Mouse (Mus musculus) mouse embryonic stem cell (cell line): ENCODE measurements around the gene Uvrag.

ENCODE experiments used
- in situ Hi-C, 2 experiments: fragments of 300-500 bp; cut with MboI; formaldehyde crosslinking; loops; 1 replicate in 1 of 2; 3 replicates in 1 of 2; pipeline ENCODE4 v1.14.3; 2019 to 2020; ENCODE audit warnings: low sequenced_read_pairs in 2 of 2, low pct_unique_long_range_greater_than_20kb in 1 of 2, mixed read lengths in 1 of 2; ENCODE audit not compliant: unreplicated experiment in 1 of 2

Gene Uvrag

DNA sequence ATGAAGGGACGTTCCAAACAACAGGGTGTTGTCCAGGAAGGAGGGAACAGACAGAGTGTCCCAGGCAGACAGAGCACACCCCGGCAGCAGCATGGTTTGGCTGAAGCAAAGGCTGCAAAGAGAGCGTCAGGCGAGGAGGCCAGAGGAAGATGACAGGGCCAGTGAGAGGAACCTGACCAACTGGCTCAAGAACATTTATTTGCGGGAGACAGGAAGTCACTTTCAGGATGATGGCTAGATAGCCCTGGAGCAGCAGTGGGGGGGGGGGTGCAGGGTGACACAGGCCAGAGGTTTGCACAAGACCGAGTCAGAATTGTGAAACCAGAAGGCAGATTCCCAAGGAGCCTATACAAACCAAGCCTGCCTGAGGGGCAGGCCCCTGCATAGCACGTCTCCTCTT, 5.1 kb upstream of the Uvrag start:
- in situ Hi-C loops = no loop called here

- in situ Hi-C loops = no loop called here
These were observed 3.7 kb upstream of the Uvrag start for GRCm38 (mm10) chr7:99144616-99145015.

GRCm38 (mm10) chr7:99143244-99143643, 2.3 kb upstream of the Uvrag start:
- in situ Hi-C loops = no loop called here

DNA sequence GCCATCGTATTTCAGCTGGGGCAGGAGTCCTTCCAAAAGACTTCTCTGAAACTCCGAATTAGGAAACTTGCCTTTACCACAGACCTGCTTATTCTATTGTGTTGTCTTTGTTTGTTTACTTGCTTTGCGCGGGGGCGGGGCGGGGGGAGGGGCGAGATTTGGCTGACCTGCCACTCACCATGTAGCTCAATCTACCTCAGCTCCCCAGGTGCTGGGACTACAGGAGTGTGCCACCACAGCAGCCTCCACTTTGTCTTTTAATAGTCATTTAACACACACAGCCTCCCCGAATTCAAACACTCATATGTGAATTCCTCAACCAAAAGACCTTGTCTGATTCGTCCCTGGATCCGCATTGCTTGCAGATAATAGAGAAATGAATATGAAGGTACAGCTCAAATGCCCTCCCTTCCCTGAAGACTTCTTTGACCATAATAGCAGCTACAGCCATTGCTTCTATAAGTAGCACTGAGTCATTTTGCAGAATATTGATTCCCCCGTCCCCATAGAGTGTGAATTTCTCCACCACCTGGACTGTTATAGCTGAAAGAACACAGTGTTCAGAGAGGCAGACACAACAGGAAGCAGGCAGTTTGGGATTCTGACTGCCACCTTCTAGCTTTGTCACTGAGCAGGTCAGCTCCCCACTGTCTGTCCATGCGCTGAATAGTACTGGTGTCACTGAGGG, 1.1 kb upstream of the Uvrag start:
- in situ Hi-C loops = no loop called here

- in situ Hi-C loops = no loop called here
These were observed 430 bp downstream of the Uvrag start for GRCm38 (mm10) chr7:99140511-99140910.

DNA sequence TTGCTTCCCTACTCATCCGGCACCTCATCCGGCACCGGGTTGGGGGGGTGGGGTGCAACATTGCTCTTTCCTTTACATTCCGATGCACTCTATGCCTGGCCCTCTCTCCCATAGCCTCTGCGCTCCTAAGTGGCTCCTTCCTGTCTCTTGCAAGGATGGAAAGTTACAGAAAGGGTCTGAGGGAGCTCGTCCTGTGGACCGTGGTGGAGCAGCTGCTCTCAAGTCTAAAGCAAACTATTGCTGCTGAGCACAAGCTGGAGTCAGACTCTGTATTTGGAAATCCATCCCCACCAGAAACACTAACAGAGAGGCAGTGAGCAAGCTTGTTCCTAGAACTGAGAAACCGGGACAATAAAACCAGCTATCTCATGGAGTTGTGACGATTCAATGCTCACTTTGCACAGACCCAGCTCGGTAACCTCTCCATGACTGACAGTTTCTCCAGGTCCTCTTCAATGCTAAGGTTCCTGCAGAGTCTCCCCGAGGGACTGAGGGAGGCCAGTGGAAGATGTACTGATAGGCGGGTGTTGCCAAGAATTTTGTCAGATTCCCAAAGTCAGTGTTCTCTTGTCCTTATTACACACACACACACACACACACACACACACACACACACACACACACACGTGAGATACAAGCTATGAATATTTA, 975 bp downstream of the Uvrag start:
- in situ Hi-C loops = no loop called here

DNA sequence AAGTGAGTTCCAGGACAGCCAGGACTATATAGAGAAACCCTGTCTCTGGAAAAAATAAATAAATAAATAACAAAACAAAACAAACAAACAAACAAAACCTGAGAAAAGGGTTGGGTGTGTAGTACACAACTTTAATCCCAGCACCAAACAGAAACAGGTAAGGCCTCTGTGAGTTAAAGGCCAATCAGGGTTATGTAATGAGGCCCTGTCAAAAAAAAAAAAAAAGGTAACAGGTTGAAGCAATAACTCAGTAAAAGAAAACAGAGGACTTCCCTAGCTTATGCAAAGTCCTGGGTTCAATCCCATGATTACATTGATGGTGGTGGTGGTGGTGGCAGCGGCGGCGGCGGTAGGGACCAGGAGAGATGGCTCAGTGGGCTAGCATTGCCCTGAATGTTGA, 3.4 kb downstream of the Uvrag start:
- in situ Hi-C loops = no loop called here

- in situ Hi-C loops = no loop called here
These were observed 4.2 kb downstream of the Uvrag start for GRCm38 (mm10) chr7:99136789-99137188.

GRCm38 (mm10) chr7:99133811-99134402, 7.0 kb downstream of the Uvrag start:
- in situ Hi-C loops = no loop called here

DNA sequence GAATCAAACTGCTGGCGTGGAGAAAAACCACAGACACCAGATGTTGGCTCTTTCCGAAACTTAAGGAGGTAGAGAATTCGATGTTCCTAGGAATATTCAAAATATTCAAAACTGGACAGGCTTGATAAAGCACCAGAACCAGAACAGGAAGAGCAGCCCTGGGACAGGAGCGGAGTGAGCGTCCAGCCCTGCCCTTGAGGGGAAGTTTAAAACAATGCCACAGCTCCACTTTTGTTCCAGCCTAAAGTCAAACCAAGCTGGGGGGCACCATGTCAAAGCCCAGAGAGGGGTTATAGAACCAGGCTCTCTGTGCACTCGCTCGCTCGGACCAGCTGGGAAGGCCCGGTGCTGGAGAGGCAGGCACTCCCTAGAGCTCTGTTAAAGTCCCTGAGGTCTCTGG, 8.3 kb downstream of the Uvrag start:
- in situ Hi-C loops = no loop called here

DNA sequence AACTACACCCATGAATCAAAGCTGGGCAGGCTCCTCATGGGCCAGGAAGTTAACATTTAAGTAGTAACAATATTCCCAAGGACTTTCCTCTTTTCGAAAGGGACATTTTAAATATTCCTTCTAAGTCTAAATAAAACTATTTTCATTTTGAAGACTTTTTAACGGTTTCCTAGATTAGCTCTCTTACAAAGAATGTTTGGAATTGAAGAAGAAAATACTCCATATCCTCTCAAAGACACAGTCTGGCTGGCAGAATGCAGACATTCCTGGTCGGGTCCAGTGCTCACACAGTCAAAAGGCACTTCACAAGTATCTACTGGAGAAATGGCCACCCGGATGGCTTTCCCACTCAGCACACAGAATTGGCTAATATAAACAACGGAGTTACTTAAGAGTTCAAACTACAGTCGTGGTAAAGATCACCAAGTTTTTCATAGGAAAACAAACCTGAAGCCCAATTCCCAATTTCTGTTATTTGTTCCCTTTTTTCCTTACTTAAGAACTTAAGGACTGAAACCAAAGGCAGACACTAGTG, 9.1 kb downstream of the Uvrag start:
- in situ Hi-C loops = no loop called here

GRCm38 (mm10) chr7:99128965-99129364, 12.0 kb downstream of the Uvrag start:
- in situ Hi-C loops = no loop called here

GRCm38 (mm10) chr7:99128020-99128950, 12.7 kb downstream of the Uvrag start:
- in situ Hi-C loops = no loop called here

DNA sequence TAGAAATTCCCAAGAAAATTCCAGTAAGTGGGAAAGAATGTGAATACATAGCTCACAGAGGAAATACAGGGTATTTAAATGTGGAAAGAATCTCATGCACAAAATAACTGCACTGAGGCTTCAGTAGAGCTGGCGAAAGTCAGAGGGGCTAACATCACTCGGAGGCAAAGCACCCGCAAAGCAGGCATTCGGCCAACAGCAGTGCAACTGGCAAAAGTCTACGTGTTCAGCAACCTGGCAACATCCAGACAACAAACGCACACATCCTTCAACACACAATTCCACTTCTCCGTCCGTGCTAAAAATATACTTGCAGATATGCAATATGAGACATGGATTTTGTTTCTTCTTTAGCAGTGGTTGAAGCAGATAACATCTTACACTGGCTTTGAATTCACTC, 14.9 kb downstream of the Uvrag start:
- in situ Hi-C loops = no loop called here

DNA sequence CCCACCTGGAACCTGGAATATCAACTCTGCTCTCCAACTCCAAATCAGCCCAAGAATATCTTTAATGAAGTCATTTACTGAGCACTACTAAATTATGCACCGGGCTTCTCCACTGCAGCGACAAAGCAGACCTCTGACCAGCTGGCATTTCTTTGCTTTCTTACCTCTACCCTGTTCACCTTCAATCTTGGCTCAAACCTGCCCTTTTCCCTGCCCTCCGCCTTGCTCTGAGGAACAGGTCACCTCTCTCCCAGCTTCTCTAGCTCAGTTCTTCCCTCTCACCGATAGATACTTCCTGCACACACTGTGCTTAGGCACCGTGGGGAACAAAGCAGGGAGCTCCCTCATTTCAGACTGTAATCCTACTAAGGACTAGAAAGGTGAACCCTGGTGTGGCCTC, 18.3 kb downstream of the Uvrag start:
- in situ Hi-C loops = no loop called here

GRCm38 (mm10) chr7:99120865-99121521, 19.9 kb downstream of the Uvrag start:
- in situ Hi-C loops = no loop called here

DNA sequence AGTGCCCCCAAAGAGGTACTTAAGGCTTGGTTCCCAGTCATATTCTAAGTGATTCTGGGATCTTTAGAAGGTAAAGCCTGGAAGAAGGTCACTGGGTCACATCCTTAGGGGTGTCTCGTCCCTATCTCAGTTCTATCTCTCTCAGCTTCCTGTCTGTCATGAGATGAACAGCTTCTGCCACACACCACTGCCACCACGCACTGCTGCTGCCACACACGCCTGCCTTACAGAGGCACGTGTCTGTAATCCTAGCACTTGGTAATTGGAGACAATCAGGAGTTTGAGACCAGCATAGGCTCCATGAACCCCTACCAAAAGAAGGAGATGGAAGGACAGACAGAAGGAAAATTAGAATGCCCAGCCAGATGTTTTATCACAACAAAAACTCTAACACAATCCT, 20.9 kb downstream of the Uvrag start:
- in situ Hi-C loops = no loop called here

GRCm38 (mm10) chr7:99116781-99117180, 24.2 kb downstream of the Uvrag start:
- in situ Hi-C loops = no loop called here
